Mouse (Mus musculus) brain, embryonic 14.5 days (tissue): Measurements from ENCODE around the gene Grap.

Experiments
- CTCF ChIP-seq: fragments of 200-500 bp; IDR thresholded peaks from 2 replicates; pipeline ENCODE4 v1.5.1; 2012; ENCODE audit warnings: inconsistent platforms, mild to moderate bottlenecking, moderate library complexity, borderline replicate concordance; ENCODE audit not compliant: insufficient read depth, insufficient read length; ENCODE audit errors: extremely low read depth
- POLR2A ChIP-seq: fragments of 200-500 bp; IDR thresholded peaks from 2 replicates; pipeline ENCODE4 v1.6.1; 2012; ENCODE audit warnings: mild to moderate bottlenecking, inconsistent platforms, borderline replicate concordance; ENCODE audit not compliant: poor library complexity, insufficient read depth, insufficient read length, severe bottlenecking; ENCODE audit errors: extremely low read depth

GRCm38 (mm10) chr11:61657432-61657831 lies 4.4 kb downstream of the Grap start:
- TF ChIP-seq CTCF = no peak
- no peak for TF ChIP-seq POLR2A
